Mouse (Mus musculus): ENCODE data around the gene Zfp936.
"Not testable (repeated sequence)": the region's sequence is repeated elsewhere in the genome, so short reads cannot be mapped to it uniquely, and the experiment has no call there.

Gene Zfp936

GRCm38 (mm10) chr7:43113929-43114328 lies at the start of gene Zfp936:
Gene Zfp936, plus strand, starts transcription at chr7:43114229.
- DNase-seq (ENCODE audit: low spot score in 2 of 2): not testable (repeated sequence)

- no peak for DNase-seq (ENCODE audit: low spot score in 2 of 2)
Measured at GRCm38 (mm10) chr7:43077831-43078230, 36.2 kb upstream of the Zfp936 start.

- DNase-seq (ENCODE audit: low spot score in 2 of 2): not testable (repeated sequence)
Measured at GRCm38 (mm10) chr7:43128691-43129090, 14.7 kb downstream of the Zfp936 start.

GRCm38 (mm10) chr7:43164121-43164520 lies 50.1 kb downstream of the Zfp936 start:
- not testable (repeated sequence) for DNase-seq (ENCODE audit: low spot score in 2 of 2)

- DNase-seq (ENCODE audit: low spot score in 2 of 2): not testable (repeated sequence)
Measured at GRCm38 (mm10) chr7:43167101-43167500, 53.1 kb downstream of the Zfp936 start.

- DNase-seq (ENCODE audit: low spot score in 2 of 2): not testable (repeated sequence)
Measured at GRCm38 (mm10) chr7:43167811-43168210, 53.8 kb downstream of the Zfp936 start.

- not testable (repeated sequence) for DNase-seq (ENCODE audit: low spot score in 2 of 2)
Measured at GRCm38 (mm10) chr7:43168212-43168611, 54.2 kb downstream of the Zfp936 start.

- no peak for DNase-seq (ENCODE audit: low spot score in 2 of 2)
Measured at GRCm38 (mm10) chr7:43177003-43177702, 63.1 kb downstream of the Zfp936 start.

- not testable (repeated sequence) for DNase-seq (ENCODE audit: low spot score in 2 of 2)
Measured at GRCm38 (mm10) chr7:43213781-43214180, 99.8 kb downstream of the Zfp936 start.
